Mouse (Mus musculus): ENCODE results near the gene Mrgprh. TPM values are rescaled to one million over a fixed set of nuclear protein-coding genes. Genes with fewer than 3 reads are reported as not detected.
"Not testable (repeated sequence)": the region's sequence is repeated elsewhere in the genome, so short reads cannot be mapped to it uniquely, and the experiment has no call there.

The Mrgprh gene
- total RNA-seq, 2 experiments from 2014 or later = not detected

- DNase-seq (ENCODE audit: low spot score in 2 of 2) = no peak
Observed at GRCm38 (mm10) chr17:12868043-12868442, 7.8 kb upstream of the Mrgprh start, which contains the start of gene Mas1. Gene Mas1 (minus strand): TSS chr17:12868143.

GRCm38 (mm10) chr17:12868640-12869039, 7.2 kb upstream of the Mrgprh start:
- DNase-seq (ENCODE audit: low spot score in 2 of 2) = no peak

GRCm38 (mm10) chr17:12872275-12873028, 3.4 kb upstream of the Mrgprh start:
- no peak for DNase-seq (ENCODE audit: low spot score in 2 of 2)

- DNase-seq (ENCODE audit: low spot score in 2 of 2) = peak; percentile 85 to 87
Observed at GRCm38 (mm10) chr17:12880178-12880577, 4.3 kb downstream of the Mrgprh start.

GRCm38 (mm10) chr17:12881216-12881615, 5.4 kb downstream of the Mrgprh start:
- no peak for DNase-seq (ENCODE audit: low spot score in 2 of 2)

GRCm38 (mm10) chr17:12886620-12887019, 10.8 kb downstream of the Mrgprh start:
- DNase-seq (ENCODE audit: low spot score in 2 of 2) = no peak

- no peak for DNase-seq (ENCODE audit: low spot score in 2 of 2)
Observed at GRCm38 (mm10) chr17:12887021-12887775, 11.4 kb downstream of the Mrgprh start.

GRCm38 (mm10) chr17:12891054-12891453, 15.2 kb downstream of the Mrgprh start:
- no peak for DNase-seq (ENCODE audit: low spot score in 2 of 2)

- no peak for DNase-seq (ENCODE audit: low spot score in 2 of 2)
Observed at GRCm38 (mm10) chr17:12892033-12892432, 16.2 kb downstream of the Mrgprh start.

- no peak for DNase-seq (ENCODE audit: low spot score in 2 of 2)
Observed at GRCm38 (mm10) chr17:12897674-12898073, 21.8 kb downstream of the Mrgprh start.

- DNase-seq (ENCODE audit: low spot score in 2 of 2) = not testable (repeated sequence)
Observed at GRCm38 (mm10) chr17:12898607-12899006, 22.8 kb downstream of the Mrgprh start.

GRCm38 (mm10) chr17:12902291-12902690, 26.5 kb downstream of the Mrgprh start:
- no peak for DNase-seq (ENCODE audit: low spot score in 2 of 2)

GRCm38 (mm10) chr17:12903372-12904333, 27.8 kb downstream of the Mrgprh start:
- no peak for DNase-seq (ENCODE audit: low spot score in 2 of 2)

GRCm38 (mm10) chr17:12904349-12904748, 28.5 kb downstream of the Mrgprh start:
- no peak for DNase-seq (ENCODE audit: low spot score in 2 of 2)

GRCm38 (mm10) chr17:12905810-12906209, 30.0 kb downstream of the Mrgprh start:
- no peak for DNase-seq (ENCODE audit: low spot score in 2 of 2)

- no peak for DNase-seq (ENCODE audit: low spot score in 2 of 2)
Observed at GRCm38 (mm10) chr17:12906436-12906835, 30.6 kb downstream of the Mrgprh start.

GRCm38 (mm10) chr17:12909361-12910280, 33.8 kb downstream of the Mrgprh start, which contains the start of gene Pnldc1:
Gene Pnldc1 (minus strand): TSS chr17:12910230.
- DNase-seq (ENCODE audit: low spot score in 2 of 2) = no peak

GRCm38 (mm10) chr17:12910391-12910790, 34.6 kb downstream of the Mrgprh start:
- DNase-seq (ENCODE audit: low spot score in 2 of 2) = no peak

- no peak for DNase-seq (ENCODE audit: low spot score in 2 of 2)
Observed at GRCm38 (mm10) chr17:12915488-12915880, 39.6 kb downstream of the Mrgprh start, which contains the start of gene Tcp1. Gene Tcp1 (plus strand): TSS chr17:12915701.
